Mouse (Mus musculus) liver, postnatal 0 days (tissue): ENCODE measurements around the gene Cdh15.

ENCODE experiments used
- CTCF ChIP-seq: sonication (generic); IDR thresholded peaks from 2 replicates; pipeline ENCODE4 v1.5.1; 2016; ENCODE audit warnings: antibody characterized with exemption, low read depth
- EP300 ChIP-seq: IDR thresholded peaks from 2 replicates; pipeline ENCODE4 v1.6.1; 2016; ENCODE audit warnings: antibody characterized with exemption, low read depth, mild to moderate bottlenecking

DNA sequence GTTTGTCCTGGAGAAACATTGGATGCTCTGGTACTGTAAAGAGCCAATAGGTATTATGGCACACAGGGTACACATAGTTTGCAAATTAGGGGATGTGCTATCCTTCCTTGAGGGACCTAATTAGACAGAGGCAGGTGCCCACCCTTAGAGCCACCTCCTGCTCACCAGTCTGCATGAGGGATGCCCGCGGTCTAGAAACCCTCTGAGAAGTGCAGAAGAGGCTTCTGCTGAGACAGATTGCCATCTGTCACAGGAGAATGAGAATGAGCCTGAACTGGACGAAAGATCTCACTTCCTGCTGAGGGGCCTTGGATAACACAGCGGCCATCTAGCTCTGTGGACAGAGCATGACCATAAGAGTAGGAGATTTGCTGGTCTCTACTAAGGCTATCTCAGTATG is 65.1 kb downstream of the Cdh15 start:
- TF ChIP-seq CTCF (no peak), EP300 (no peak)
